Mouse (Mus musculus) megakaryocyte progenitor cell, adult 5-6 weeks (primary cell): ENCODE measurements around the gene Abca1. TPM values are rescaled to one million over a fixed set of nuclear protein-coding genes. Genes with fewer than 3 reads are reported as not detected.

Experiments used
- ATAC-seq: replicated peaks from 2 replicates; pipeline ENCODE4 v1.8.0; 2016; ENCODE audit warnings: mild to moderate bottlenecking, moderate TSS enrichment, inconsistent platforms; ENCODE audit not compliant: poor library complexity
- total RNA-seq, 2 experiments: library from RNA; stranded (forward) in 1 of 2; stranded (reverse) in 1 of 2; fragments of 157-497, 149-512 nt in 1 of 2; fragments of 200-1000 nt in 1 of 2; gene quantifications; 2 replicates each; pipeline versions ENCODE4 v1.2.3 to v1.2.4; 2015 to 2017

The Abca1 gene
- total RNA-seq, 2 experiments from 2014 or later: 1.8 to 1.9 TPM

GRCm38 (mm10) chr4:53150516-53150915, 9.2 kb downstream of the Abca1 start:
- peak; percentile 69 for ATAC-seq

GRCm38 (mm10) chr4:53149644-53150043, 10.1 kb downstream of the Abca1 start:
- ATAC-seq: peak; percentile 77

- ATAC-seq: 0 out of 2 replicates have a peak, but pooled peaks have one; percentile 6
Observed at GRCm38 (mm10) chr4:53148817-53149216, 10.9 kb downstream of the Abca1 start.

- no peak for ATAC-seq
Observed at GRCm38 (mm10) chr4:53147454-53147853, 12.2 kb downstream of the Abca1 start.

DNA sequence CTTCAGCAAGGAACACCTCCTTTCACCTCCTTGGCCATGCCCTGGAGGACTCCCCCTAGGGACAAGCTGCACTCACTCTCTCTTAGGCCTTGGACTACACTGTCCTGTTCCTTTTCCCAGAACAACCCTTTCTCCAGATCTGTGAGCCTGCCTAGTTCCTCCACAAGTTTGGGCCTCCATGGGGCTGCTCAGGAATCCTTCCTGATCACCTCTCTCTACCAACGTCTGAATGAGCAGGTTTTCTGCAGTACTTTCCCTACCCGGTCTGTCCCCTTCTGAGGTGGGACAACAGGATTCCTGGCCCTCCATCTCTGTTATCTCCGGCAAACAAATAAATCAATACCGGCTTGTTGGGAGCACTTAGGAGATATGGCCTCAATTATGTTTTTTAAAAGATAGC, 12.6 kb downstream of the Abca1 start:
- no peak for ATAC-seq

DNA sequence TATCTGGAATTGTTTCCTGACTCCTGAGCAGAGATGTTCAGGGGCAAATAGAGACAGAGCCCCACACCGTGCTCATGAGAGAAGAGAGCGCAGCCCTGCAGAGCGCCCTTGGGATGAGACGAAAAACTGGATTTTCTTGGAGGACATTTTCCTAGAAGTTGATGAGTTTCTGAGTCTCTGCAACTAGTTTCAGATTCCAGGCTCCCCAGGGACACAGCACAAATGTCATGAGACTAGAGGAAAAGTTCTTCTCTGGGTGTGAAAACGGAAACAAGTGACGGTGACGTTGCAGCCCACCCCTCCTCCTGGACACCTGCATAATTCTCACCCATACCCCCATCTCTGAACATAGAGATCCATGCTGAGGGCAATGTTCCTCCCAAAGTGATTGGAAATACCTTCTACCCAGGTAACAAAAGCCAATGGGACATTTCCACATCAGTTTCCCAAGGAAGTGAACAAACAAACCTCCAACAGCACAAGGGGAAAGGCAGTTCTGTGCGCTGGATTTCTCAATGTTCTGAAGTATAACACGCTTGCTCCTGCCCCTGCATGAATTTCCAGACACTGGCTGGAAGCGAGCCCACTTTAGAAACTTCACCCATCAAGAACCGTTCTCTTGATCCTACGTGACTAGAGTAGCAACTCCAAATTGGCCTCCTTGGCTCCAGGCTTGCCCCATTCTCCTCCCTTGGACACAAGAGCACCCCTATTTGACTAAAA, 13.3 kb downstream of the Abca1 start:
- no peak for ATAC-seq

DNA sequence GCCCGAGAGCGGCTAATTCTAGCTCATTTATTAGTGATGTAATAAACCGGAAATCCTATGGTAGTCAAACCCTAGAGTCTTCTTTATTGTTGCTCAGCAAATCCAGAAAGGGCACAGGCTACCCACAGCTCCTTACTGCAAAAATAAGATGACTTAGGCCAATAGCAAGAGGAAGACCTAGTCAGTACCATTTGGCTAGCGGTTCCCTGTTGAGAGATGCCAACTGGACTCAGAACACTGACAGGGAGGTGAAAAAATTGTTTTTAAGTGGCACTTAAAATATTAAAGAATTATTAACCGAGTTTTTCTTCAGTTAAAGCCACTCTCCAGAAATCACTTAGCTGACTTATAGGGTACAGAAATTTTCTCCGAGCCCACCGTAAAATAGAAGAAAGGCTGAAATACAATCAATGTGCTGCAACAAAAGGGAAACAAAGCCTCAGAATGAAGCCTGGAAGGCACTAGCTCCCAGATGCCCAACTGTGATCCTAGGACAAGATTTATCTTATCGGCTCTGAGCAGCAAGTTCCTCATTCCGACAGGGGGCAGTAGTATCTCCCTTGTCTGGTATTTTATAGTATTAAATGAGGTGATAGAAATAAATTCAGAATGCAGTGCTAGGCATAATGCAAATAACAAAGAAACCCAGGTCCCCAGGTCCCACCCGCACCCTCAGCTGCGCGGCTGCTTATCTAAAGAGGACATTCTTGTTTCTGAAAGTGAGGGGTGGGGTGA, 14.1 kb downstream of the Abca1 start:
- peak; percentile 33; the same call in 1 of the 2 replicates for ATAC-seq

DNA sequence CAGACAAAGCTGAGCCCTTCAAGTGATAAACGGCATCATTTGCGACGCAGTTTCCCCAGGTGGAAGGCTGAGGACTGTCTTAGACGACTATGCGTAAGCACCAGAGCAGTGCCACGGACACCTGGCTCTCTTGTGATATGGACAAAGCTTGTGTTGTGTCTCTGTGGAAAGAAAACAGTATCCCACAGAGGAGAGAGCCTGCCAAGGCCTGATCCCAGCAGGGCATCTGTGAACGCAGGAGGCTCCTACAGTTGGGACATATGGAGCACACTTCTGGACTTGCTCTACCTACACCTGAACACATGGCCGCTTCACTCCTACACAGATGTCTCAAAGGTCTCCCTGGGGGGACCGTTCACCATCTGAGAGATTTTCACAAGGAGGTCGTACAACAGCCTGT, 15.1 kb downstream of the Abca1 start:
- ATAC-seq: no peak

DNA sequence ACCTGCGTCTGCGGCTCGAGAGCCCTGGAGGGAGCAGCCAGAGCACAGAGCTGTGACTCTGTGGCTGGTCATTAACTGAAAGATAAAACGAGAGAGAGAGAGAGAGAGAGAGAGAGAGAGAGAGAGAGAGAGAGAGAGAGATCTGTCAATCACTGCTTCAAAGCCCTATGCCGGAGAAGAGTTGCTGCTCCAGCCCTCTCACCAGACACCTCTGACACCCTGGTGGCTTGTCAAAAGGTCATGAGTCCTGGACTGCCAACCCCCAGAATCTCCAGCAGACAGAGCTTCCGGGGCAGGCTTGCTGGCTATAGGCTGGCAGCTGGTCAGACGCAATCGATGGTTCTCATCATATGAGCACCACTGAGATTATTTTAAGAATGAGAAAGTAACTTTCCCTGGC, 15.7 kb downstream of the Abca1 start:
- no peak for ATAC-seq

DNA sequence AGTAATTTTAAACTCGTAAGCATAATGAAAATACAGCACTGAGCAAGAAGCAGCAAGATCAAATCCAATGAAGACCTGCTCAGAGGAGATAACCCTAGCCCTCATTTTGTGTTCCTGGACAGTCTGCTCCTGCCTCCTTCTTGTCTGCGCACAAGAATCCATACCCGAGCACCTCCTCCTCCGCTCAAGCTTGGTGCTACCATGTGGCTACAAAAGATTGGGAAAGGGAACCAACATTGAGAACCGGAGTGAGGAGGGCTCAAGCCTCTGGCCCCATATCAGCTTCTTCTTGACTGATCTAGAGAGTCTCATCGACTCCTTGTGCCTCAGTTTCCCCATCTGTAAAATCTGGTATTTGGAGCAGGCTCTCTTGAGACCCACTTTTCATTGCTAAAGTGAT, 19.0 kb downstream of the Abca1 start:
- ATAC-seq: no peak

DNA sequence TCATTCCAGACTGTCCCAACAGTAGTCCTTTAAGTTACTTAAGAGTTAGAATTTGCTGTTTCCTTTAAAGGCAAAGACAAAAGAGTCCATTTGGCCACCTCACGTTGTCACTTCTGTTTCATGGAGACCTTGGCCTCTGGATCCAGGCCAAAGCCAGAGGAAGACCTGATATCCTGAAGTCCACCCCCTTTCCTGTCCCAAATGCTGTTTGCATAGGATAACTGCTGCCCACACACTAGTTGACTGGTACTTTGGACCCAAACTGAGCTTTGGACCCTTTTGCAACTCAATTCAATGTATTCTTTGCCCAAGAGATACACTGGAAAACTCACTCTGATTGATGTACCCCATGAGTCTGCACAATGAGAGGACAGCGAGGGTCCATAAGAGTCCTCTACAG, 20.2 kb downstream of the Abca1 start:
- no peak for ATAC-seq

GRCm38 (mm10) chr4:53138974-53139373, 20.7 kb downstream of the Abca1 start:
- peak; percentile 93 for ATAC-seq

GRCm38 (mm10) chr4:53137087-53137486, 22.6 kb downstream of the Abca1 start:
- peak; percentile 67 for ATAC-seq

- no peak for ATAC-seq
Observed at GRCm38 (mm10) chr4:53134816-53135215, 24.9 kb downstream of the Abca1 start.

GRCm38 (mm10) chr4:53133995-53134394, 25.7 kb downstream of the Abca1 start:
- no peak for ATAC-seq

- ATAC-seq: no peak
Observed at GRCm38 (mm10) chr4:53131538-53131937, 28.2 kb downstream of the Abca1 start.

DNA sequence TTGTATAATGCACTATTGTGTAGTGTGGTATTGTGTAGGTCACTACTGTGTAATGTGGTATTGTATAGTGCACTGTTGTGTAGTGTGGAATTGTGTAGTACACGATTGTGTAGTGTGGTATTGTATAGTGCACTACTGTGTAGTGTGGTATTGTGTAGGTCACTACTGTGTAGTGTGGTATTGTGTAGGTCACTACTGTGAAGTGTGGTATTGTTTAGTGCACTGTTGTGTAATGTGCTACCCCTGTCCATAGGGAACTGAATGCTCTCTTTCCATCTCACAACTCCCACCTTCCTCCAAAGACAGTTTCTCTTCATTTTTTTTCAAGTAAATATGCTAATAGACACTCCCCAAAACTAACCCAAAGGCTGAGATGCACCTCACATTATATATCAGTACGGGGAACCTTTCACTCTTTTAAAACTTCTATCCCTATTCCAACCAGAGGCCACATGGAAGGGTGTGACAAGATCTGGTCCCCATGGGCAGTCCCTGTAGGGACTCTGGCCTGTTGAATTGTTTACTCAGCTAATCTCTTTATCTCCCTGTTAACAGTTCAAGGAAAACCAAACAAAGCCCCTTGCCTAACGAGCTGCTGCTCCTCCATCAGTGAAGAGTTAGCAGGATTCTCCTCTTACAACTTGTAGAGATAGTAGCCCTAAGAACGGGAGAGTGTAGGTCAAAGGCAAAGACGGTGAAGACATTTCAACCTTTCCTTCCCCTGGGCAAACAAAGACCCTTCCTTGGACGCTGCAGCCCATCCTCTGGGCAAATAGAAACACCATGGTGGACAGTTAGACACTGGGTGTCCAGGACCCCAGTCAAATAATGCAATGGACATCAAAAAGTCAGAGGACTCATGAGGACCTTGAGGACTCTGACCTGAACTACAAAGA, 28.8 kb downstream of the Abca1 start:
- ATAC-seq: peak; percentile 24; the same call in 1 of the 2 replicates

DNA sequence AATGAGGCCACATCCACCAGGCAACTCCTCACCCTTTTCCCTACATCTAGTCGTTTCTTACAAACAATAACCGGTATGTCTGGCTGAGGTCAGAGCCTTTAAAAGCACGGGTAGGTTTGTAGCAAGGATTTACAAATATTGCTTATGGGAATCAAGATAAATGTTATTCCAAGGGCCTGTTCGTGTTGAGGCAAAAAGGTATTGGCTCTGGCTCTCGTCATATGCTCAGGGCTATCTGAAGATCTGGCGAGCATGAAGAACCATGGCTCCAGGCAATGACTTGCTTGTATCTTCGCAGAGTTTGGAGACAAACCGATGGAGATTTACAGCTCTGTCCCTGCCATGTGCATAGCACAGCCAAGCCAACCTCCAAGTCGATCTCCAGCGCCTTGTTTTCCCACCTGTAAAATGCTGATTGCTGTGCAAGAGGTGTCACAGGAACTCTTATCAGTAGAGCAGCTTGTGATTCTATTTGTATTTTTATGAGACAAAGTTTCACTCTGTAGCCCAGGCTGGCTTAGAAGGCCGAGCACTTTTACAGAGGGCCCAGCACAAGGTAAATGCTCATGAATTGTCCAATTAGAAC, 29.9 kb downstream of the Abca1 start:
- peak; percentile 47 for ATAC-seq

DNA sequence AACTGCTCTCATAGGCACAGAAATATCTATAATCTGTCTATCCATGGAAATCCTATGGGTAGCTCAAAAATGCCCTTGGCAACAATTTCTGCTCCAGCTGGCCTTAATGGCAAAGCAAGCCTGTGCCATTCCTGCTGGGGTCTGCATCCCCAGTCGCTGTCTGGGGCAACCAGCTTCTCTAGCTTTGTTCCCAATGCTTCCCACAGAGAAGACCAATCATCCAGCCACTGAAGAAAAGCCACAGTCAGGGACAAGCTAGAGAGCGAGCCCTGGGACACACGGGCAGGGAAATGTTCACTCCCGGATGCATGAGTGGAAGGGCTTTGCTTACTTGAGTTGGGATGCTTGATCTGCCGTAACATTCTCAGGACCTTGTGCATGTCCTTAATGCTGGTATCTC, 32.4 kb downstream of the Abca1 start:
- ATAC-seq: no peak

GRCm38 (mm10) chr4:53126794-53127193, 32.9 kb downstream of the Abca1 start:
- no peak for ATAC-seq
